Mouse (Mus musculus): Measurements from ENCODE around the gene Dnal4. TPM values are rescaled to one million over a fixed set of nuclear protein-coding genes. Genes with fewer than 3 reads are reported as not detected.
A peak's percentile ranks its signal among the peaks of the same experiment; 100 is the strongest.

Dnal4 gene
- polyA plus RNA-seq, 1 experiment = 48.9 TPM

GRCm38 (mm10) chr15:79764539-79765267 lies 12.9 kb downstream of the Dnal4 start:
- no peaks in the 10 kb centered on the region for H3K79me3 ChIP-seq (ENCODE audit: low read depth)
- peaks cover 8% of the 10 kb centered on the region for H3K36me3 ChIP-seq (ENCODE audit: control insufficient read depth, insufficient read depth)
- H3K79me2 ChIP-seq (ENCODE audit: control insufficient read depth, insufficient read depth) = peaks cover 15% of the 10 kb centered on the region
- H3K27me3 ChIP-seq (ENCODE audit: control insufficient read depth, insufficient read depth, insufficient read length) = no peaks in the 10 kb centered on the region
- peak overlapping the region; percentile 20 for H3ac ChIP-seq (ENCODE audit: control insufficient read depth, insufficient read length, low read depth)
- TF ChIP-seq MAX (IDR thresholded peaks at IDR 0.05) (peak; percentile 81), CTCF (IDR thresholded peaks at IDR 0.05; ENCODE audit: control insufficient read depth, insufficient read depth, insufficient read length) (no peak), CEBPB (IDR thresholded peaks at IDR 0.05; ENCODE audit: low read depth) (peak; percentile 70)
- no peak overlapping the region for H3K4me3 ChIP-seq (ENCODE audit: insufficient read depth, poor library complexity, severe bottlenecking)

DNA sequence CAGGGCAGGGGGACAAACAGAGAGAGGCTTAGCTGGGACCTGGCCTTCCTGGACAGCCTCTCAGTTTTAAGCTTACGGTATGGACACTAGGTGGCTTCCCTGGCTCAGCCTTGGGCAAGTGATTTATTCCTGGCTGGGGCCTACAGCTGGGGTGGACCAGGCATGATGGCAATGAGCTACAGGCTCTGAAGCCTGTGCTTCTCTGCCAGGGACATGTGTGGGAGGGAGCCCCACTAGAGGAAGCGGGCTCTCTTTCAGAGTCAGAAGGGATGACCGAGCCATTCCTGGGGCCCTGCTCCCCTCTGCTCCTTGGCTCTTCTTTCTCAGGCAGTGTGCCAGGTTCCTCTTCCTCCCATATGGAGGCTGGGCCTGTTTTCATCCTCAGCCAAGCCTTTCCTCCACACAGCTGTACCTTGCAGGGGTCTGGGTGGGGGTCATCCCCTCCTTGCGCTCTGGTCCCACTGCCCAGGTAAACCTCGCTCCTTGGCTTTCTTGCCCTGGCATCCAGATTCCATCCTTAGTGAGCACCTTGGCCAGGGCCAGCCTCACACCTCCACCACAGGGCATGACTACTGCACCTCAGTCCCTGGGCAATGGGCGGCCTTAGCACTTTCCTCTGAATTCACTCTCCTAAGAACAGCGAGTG lies 13.9 kb downstream of the Dnal4 start:
- TF ChIP-seq CTCF (IDR thresholded peaks at IDR 0.05; ENCODE audit: control insufficient read depth, insufficient read depth, insufficient read length) (no peak), MYOG (IDR thresholded peaks at IDR 0.05; ENCODE audit: control insufficient read depth, extremely low read depth, insufficient read length) (no peak), MYOD1 (IDR thresholded peaks at IDR 0.05; ENCODE audit: control insufficient read depth, insufficient read length, low read depth) (no peak), USF1 (IDR thresholded peaks at IDR 0.05; ENCODE audit: low read depth) (no peak), MAX (IDR thresholded peaks at IDR 0.05) (no peak), FOSL1 (IDR thresholded peaks at IDR 0.05; ENCODE audit: insufficient read depth, low read length, poor library complexity, severe bottlenecking) (no peak), CEBPB (IDR thresholded peaks at IDR 0.05; ENCODE audit: low read depth) (no peak)
- Histone ChIP-seq H3K27me3 (ENCODE audit: control insufficient read depth, insufficient read depth, insufficient read length) (no peaks in the 10 kb centered on the region), H3K4me3 (ENCODE audit: insufficient read depth, poor library complexity, severe bottlenecking) (no peak overlapping the region), H3K36me3 (ENCODE audit: control insufficient read depth, insufficient read depth) (peaks cover 8% of the 10 kb centered on the region), H3K79me3 (ENCODE audit: low read depth) (no peaks in the 10 kb centered on the region), H3K79me2 (ENCODE audit: control insufficient read depth, insufficient read depth) (peaks cover 5% of the 10 kb centered on the region), H3ac (ENCODE audit: control insufficient read depth, insufficient read length, low read depth) (no peak overlapping the region)

- Histone ChIP-seq H3K36me3 (ENCODE audit: control insufficient read depth, insufficient read depth) (peaks cover 8% of the 10 kb centered on the region), H3K4me3 (ENCODE audit: insufficient read depth, poor library complexity, severe bottlenecking) (no peak overlapping the region), H3K79me2 (ENCODE audit: control insufficient read depth, insufficient read depth) (no peaks in the 10 kb centered on the region), H3K79me3 (ENCODE audit: low read depth) (no peaks in the 10 kb centered on the region), H3K27me3 (ENCODE audit: control insufficient read depth, insufficient read depth, insufficient read length) (no peaks in the 10 kb centered on the region), H3ac (ENCODE audit: control insufficient read depth, insufficient read length, low read depth) (no peak overlapping the region)
- TF ChIP-seq FOSL1 (IDR thresholded peaks at IDR 0.05; ENCODE audit: insufficient read depth, low read length, poor library complexity, severe bottlenecking) (no peak), MAX (IDR thresholded peaks at IDR 0.05) (no peak), MYOG (IDR thresholded peaks at IDR 0.05; ENCODE audit: control insufficient read depth, extremely low read depth, insufficient read length) (no peak)
Measured at GRCm38 (mm10) chr15:79763001-79763400, 14.6 kb downstream of the Dnal4 start.

- Histone ChIP-seq H3K36me3 (ENCODE audit: control insufficient read depth, insufficient read depth) (peaks cover 8% of the 10 kb centered on the region), H3ac (ENCODE audit: control insufficient read depth, insufficient read length, low read depth) (no peak overlapping the region), H3K79me2 (ENCODE audit: control insufficient read depth, insufficient read depth) (no peaks in the 10 kb centered on the region), H3K4me3 (ENCODE audit: insufficient read depth, poor library complexity, severe bottlenecking) (no peak overlapping the region), H3K79me3 (ENCODE audit: low read depth) (no peaks in the 10 kb centered on the region), H3K27me3 (ENCODE audit: control insufficient read depth, insufficient read depth, insufficient read length) (no peaks in the 10 kb centered on the region)
- TF ChIP-seq MYOD1 (IDR thresholded peaks at IDR 0.05; ENCODE audit: control insufficient read depth, insufficient read length, low read depth) (no peak), USF1 (IDR thresholded peaks at IDR 0.05; ENCODE audit: low read depth) (no peak)
Measured at GRCm38 (mm10) chr15:79760956-79761355, 16.7 kb downstream of the Dnal4 start.

GRCm38 (mm10) chr15:79757118-79757517 lies 20.5 kb downstream of the Dnal4 start:
- no peaks in the 10 kb centered on the region for H3K79me3 ChIP-seq (ENCODE audit: low read depth)
- TF ChIP-seq MAX (IDR thresholded peaks at IDR 0.05) (no peak), MYOD1 (IDR thresholded peaks at IDR 0.05; ENCODE audit: control insufficient read depth, insufficient read length, low read depth) (no peak), CEBPB (IDR thresholded peaks at IDR 0.05; ENCODE audit: low read depth) (no peak), FOSL1 (IDR thresholded peaks at IDR 0.05; ENCODE audit: insufficient read depth, low read length, poor library complexity, severe bottlenecking) (no peak), MYOG (IDR thresholded peaks at IDR 0.05; ENCODE audit: control insufficient read depth, extremely low read depth, insufficient read length) (no peak), CTCF (IDR thresholded peaks at IDR 0.05; ENCODE audit: control insufficient read depth, insufficient read depth, insufficient read length) (no peak)
- no peaks in the 10 kb centered on the region for H3K79me2 ChIP-seq (ENCODE audit: control insufficient read depth, insufficient read depth)
- no peaks in the 10 kb centered on the region for H3K27me3 ChIP-seq (ENCODE audit: control insufficient read depth, insufficient read depth, insufficient read length)
- H3K4me3 ChIP-seq (ENCODE audit: insufficient read depth, poor library complexity, severe bottlenecking) = no peak overlapping the region
- no peaks in the 10 kb centered on the region for H3K36me3 ChIP-seq (ENCODE audit: control insufficient read depth, insufficient read depth)
- no peak overlapping the region for H3ac ChIP-seq (ENCODE audit: control insufficient read depth, insufficient read length, low read depth)

DNA sequence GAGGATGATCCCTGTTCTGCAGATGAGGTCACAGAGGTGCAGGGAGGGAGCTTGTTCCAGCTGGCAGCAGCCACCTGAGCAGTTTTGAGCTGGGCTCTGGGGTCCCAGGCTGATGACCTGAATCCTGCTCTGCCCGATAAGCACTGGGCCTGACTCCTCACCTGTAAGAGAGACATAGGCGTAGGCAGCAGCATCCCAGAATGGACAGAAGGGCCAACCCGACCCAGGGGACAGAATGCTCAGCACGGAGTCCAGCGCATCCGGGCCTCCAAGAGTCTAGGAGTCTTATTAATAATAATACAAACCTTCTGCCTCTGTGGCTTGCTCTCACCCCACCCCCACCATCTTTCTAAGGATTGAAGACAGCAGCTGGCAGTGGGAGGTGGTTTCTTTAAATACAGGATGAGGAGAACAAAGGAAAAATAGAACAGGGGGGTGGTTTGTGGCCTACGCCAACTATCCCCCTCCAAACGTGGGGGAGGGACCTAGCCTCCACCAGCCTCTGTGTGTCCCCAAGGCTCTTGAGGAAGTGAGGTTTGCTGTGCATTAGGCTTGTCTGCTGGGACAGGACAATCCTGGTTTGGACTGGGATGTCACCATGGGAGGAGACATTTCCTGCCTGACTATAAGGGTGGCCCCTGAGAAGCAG lies 21.5 kb downstream of the Dnal4 start:
- Histone ChIP-seq H3K36me3 (ENCODE audit: control insufficient read depth, insufficient read depth) (no peaks in the 10 kb centered on the region), H3ac (ENCODE audit: control insufficient read depth, insufficient read length, low read depth) (no peak overlapping the region), H3K27me3 (ENCODE audit: control insufficient read depth, insufficient read depth, insufficient read length) (no peaks in the 10 kb centered on the region), H3K4me3 (ENCODE audit: insufficient read depth, poor library complexity, severe bottlenecking) (no peak overlapping the region), H3K79me3 (ENCODE audit: low read depth) (no peaks in the 10 kb centered on the region), H3K79me2 (ENCODE audit: control insufficient read depth, insufficient read depth) (no peaks in the 10 kb centered on the region)
- TF ChIP-seq MYOG (IDR thresholded peaks at IDR 0.05; ENCODE audit: control insufficient read depth, extremely low read depth, insufficient read length) (no peak), CTCF (IDR thresholded peaks at IDR 0.05; ENCODE audit: control insufficient read depth, insufficient read depth, insufficient read length) (no peak), MYOD1 (IDR thresholded peaks at IDR 0.05; ENCODE audit: control insufficient read depth, insufficient read length, low read depth) (peak; percentile 64)

Measured in C2C12 (cell line).